Mouse (Mus musculus) large intestine, adult 2 months (tissue): ENCODE results near the gene Gm11213. TPM values are rescaled to one million over a fixed set of nuclear protein-coding genes. Genes with fewer than 3 reads are reported as not detected.
A peak's percentile ranks its signal among the peaks of the same experiment; 100 is the strongest.

Experiments
- DNase-seq: peaks from one replicate; pipeline ENCODE4 v3.0.0-alpha.2; 2012; ENCODE audit warnings: low read depth, low spot score
- WGBS: fragments of 180-500 bp; shearing (Covaris S2); methylation state at CpG from one replicate; pipeline ENCODE4 v1.1.7; 2018; 5-methylcytosine and 5-hydroxymethylcytosine counted together
- polyA plus RNA-seq: library from polyadenylated mRNA; depleted of rRNA; stranded (reverse); fragments of >200 nt; gene quantifications from 2 replicates; pipeline ENCODE4 v1.2.3, GENCODE M21; 2012; rRNA removed

Gm11213 gene
- not detected in 2 replicates for polyA plus RNA-seq

GRCm38 (mm10) chr4:63604945-63605344, at the start of gene Gm11213:
TSS of gene Gm11213 (minus strand) at chr4:63605261.
- WGBS = 84% methylated on average over 3 of the region's 3 CpGs
- no peak for DNase-seq

GRCm38 (mm10) chr4:63654381-63654780, 49.3 kb upstream of the Gm11213 start:
- DNase-seq = no peak
- WGBS = 60% methylated on average over 1 of the region's 1 CpGs

- DNase-seq = no peak
Observed at GRCm38 (mm10) chr4:63643956-63644726, 39.1 kb upstream of the Gm11213 start.

GRCm38 (mm10) chr4:63639842-63640241, 34.8 kb upstream of the Gm11213 start:
- 81% methylated on average over 2 of the region's 2 CpGs for WGBS
- no peak for DNase-seq

- 41% methylated on average over 1 of the region's 1 CpGs for WGBS
- DNase-seq = no peak
Observed at GRCm38 (mm10) chr4:63638603-63639002, 33.5 kb upstream of the Gm11213 start.

- DNase-seq = no peak
- 70% methylated on average over 2 of the region's 2 CpGs for WGBS
Observed at GRCm38 (mm10) chr4:63633181-63633580, 28.1 kb upstream of the Gm11213 start.

- DNase-seq = no peak
- 69% methylated on average over 8 of the region's 8 CpGs for WGBS
Observed at GRCm38 (mm10) chr4:63627111-63627510, 22.1 kb upstream of the Gm11213 start.

- 19% methylated on average over 3 of the region's 3 CpGs for WGBS
Observed at GRCm38 (mm10) chr4:63625563-63626080, 20.6 kb upstream of the Gm11213 start.

GRCm38 (mm10) chr4:63622378-63622835, 17.3 kb upstream of the Gm11213 start, which contains the start of gene Tex48:
TSS of gene Tex48 (minus strand) at chr4:63622428.
- no peak for DNase-seq
- 58% methylated on average over 5 of the region's 5 CpGs for WGBS

More at GRCm38 (mm10) chr4:63625563-63626080, 20.6 kb upstream of the Gm11213 start:
- peak; percentile 93 for DNase-seq

- WGBS = 64% methylated on average over 2 of the region's 2 CpGs
- no peak for DNase-seq
Observed at GRCm38 (mm10) chr4:63621861-63622260, 16.8 kb upstream of the Gm11213 start.

- 92% methylated on average over 7 of the region's 7 CpGs for WGBS
- DNase-seq = no peak
Observed at GRCm38 (mm10) chr4:63608391-63608790, 3.3 kb upstream of the Gm11213 start.

- WGBS = 29% methylated on average over 1 of the region's 1 CpGs
- DNase-seq = no peak
Observed at GRCm38 (mm10) chr4:63605968-63606367, 907 bp upstream of the Gm11213 start.

- WGBS = 91% methylated on average over 3 of the region's 3 CpGs
Observed at GRCm38 (mm10) chr4:63605545-63605944, 484 bp upstream of the Gm11213 start.

GRCm38 (mm10) chr4:63601263-63601662, 3.8 kb downstream of the Gm11213 start:
- no peak for DNase-seq

More at GRCm38 (mm10) chr4:63605545-63605944, 484 bp upstream of the Gm11213 start:
- no peak for DNase-seq

GRCm38 (mm10) chr4:63600786-63601185, 4.3 kb downstream of the Gm11213 start:
- WGBS = 43% methylated on average over 6 of the region's 6 CpGs
- peak; percentile 75 for DNase-seq

- 43% methylated on average over 4 of the region's 4 CpGs for WGBS
- DNase-seq = peak; percentile 66
Observed at GRCm38 (mm10) chr4:63596010-63596409, 9.1 kb downstream of the Gm11213 start.

GRCm38 (mm10) chr4:63595259-63595658, 9.8 kb downstream of the Gm11213 start:
- WGBS = 15% methylated on average over 10 of the region's 10 CpGs
- peak; percentile 62 for DNase-seq

GRCm38 (mm10) chr4:63594459-63595110, 10.5 kb downstream of the Gm11213 start:
- WGBS = 30% methylated on average over 5 of the region's 5 CpGs
- DNase-seq = peak; percentile 66

- no peak for DNase-seq
- 74% methylated on average over 4 of the region's 4 CpGs for WGBS
Observed at GRCm38 (mm10) chr4:63590538-63590937, 14.5 kb downstream of the Gm11213 start.

- DNase-seq = no peak
- WGBS = 81% methylated on average over 7 of the region's 7 CpGs
Observed at GRCm38 (mm10) chr4:63589987-63590386, 15.1 kb downstream of the Gm11213 start.

- DNase-seq = no peak
- 89% methylated on average over 2 of the region's 2 CpGs for WGBS
Observed at GRCm38 (mm10) chr4:63586240-63586639, 18.8 kb downstream of the Gm11213 start.
